Mouse (Mus musculus) cerebellum, adult 2 months (tissue): ENCODE measurements around the gene Lyrm7.

ENCODE experiments used
- CTCF ChIP-seq: fragments of 200-500 bp; IDR thresholded peaks from 2 replicates; pipeline ENCODE4 v1.5.1; 2011; ENCODE audit warnings: low read depth, mild to moderate bottlenecking, control low read depth, low read length, moderate library complexity, borderline replicate concordance; ENCODE audit not compliant: insufficient read depth
- POLR2A ChIP-seq: fragments of 200-500 bp; IDR thresholded peaks from 2 replicates; pipeline ENCODE4 v1.6.1; 2011; ENCODE audit warnings: low read length, control low read depth, borderline replicate concordance; ENCODE audit not compliant: insufficient read depth

- TF ChIP-seq POLR2A = no peak
- TF ChIP-seq CTCF = no peak
These were observed 47.8 kb downstream of the Lyrm7 start for GRCm38 (mm10) chr11:54812812-54813516.
